In genomic region chr3:119947126-119947525, GRCm38 (mm10) we compare ENCODE assay signal across 15 mouse cellular contexts.
DNase-seq lines count a peak whose midpoint lies in the region; ATAC-seq lines count a peak whose summit lies in the region.
"Had no signal": no experiment of that assay in that cellular context is flagged by ENCODE, and none has a peak within 500 bp of the region (broad histone marks: within the 10 kb centered on the region; RNA-seq: fewer than 3 reads in every experiment).

No protein-coding gene starts in this region.

- H3K9me3 ChIP-seq in neural tube, embryonic 15.5 days (replicated peaks): no peaks in the 10 kb centered on the region
- no peaks in the 10 kb centered on the region for H3K9me3 ChIP-seq in hindbrain, embryonic 16.5 days (ENCODE audit: control insufficient read depth, low read length)
- no peaks in the 10 kb centered on the region for H3K9me3 ChIP-seq in limb, embryonic 10.5 days (replicated peaks)
- H3K9me3 ChIP-seq: heart, embryonic 15.5 days; intestine, embryonic 15.5 days had no signal

- no peaks in the 10 kb centered on the region for H3K27me3 ChIP-seq in neural tube, embryonic 15.5 days (replicated peaks)
- H3K27me3 ChIP-seq in hindbrain, embryonic 16.5 days (replicated peaks; ENCODE audit: control insufficient read depth, insufficient read depth, low read length): no peaks in the 10 kb centered on the region
- no peaks in the 10 kb centered on the region for H3K27me3 ChIP-seq in limb, embryonic 10.5 days (ENCODE audit: low read depth, poor library complexity, severe bottlenecking)
- H3K27me3 ChIP-seq: heart, embryonic 15.5 days; intestine, embryonic 15.5 days had no signal

- H3K4me2 ChIP-seq in neural tube, embryonic 15.5 days: no peak overlapping the region
- H3K4me2 ChIP-seq in hindbrain, embryonic 16.5 days (ENCODE audit: low read length): no peak overlapping the region
- H3K4me2 ChIP-seq: heart, embryonic 15.5 days; intestine, embryonic 15.5 days had no signal

- no peak overlapping the region for H3K4me3 ChIP-seq in neural tube, embryonic 15.5 days (replicated peaks)
- H3K4me3 ChIP-seq in hindbrain, embryonic 16.5 days (ENCODE audit: low read length): no peak overlapping the region
- H3K4me3 ChIP-seq in limb, embryonic 10.5 days: no peak overlapping the region
- H3K4me3 ChIP-seq: heart, embryonic 15.5 days; intestine, embryonic 15.5 days had no signal

- H3K4me1 ChIP-seq in neural tube, embryonic 15.5 days: peaks cover 22% of the 10 kb centered on the region
- H3K4me1 ChIP-seq in hindbrain, embryonic 16.5 days (ENCODE audit: control insufficient read depth, insufficient read depth, low read depth, low read length): peaks cover 15% of the 10 kb centered on the region
- peaks cover 31% of the 10 kb centered on the region for H3K4me1 ChIP-seq in limb, embryonic 10.5 days
- H3K4me1 ChIP-seq: heart, embryonic 15.5 days had no signal

- DNase-seq in embryo, embryonic 11 days: peak; percentile 35
- DNase-seq in embryo, embryonic 10.5 days (ENCODE audit: low spot score): no peak
- peak; percentile 26 for DNase-seq in neural tube, embryonic 10.5 days (ENCODE audit: extremely low spot score, low spot score)
- peak; percentile 90 for DNase-seq in retina, postnatal 1 day
- DNase-seq in adrenal gland, postnatal 10 days: no peak
- DNase-seq in limb, embryonic 10.5 days (ENCODE audit: low spot score): no peak
- DNase-seq: cerebellum, adult 18-20 months; gastrocnemius, postnatal 25 days; layer of hippocampus, adult 9-11 months; lung, adult 18-20 months; thymus, postnatal 25 days had no signal

- H3K9ac ChIP-seq in neural tube, embryonic 15.5 days (replicated peaks): no peak overlapping the region
- H3K9ac ChIP-seq in hindbrain, embryonic 16.5 days (ENCODE audit: low read depth, low read length): no peak overlapping the region
- H3K9ac ChIP-seq: heart, embryonic 15.5 days; intestine, embryonic 15.5 days had no signal

- H3K36me3 ChIP-seq in neural tube, embryonic 15.5 days: no peaks in the 10 kb centered on the region
- no peaks in the 10 kb centered on the region for H3K36me3 ChIP-seq in hindbrain, embryonic 16.5 days (ENCODE audit: control insufficient read depth, insufficient read depth, low read length)
- H3K36me3 ChIP-seq in limb, embryonic 10.5 days: no peaks in the 10 kb centered on the region
- H3K36me3 ChIP-seq: heart, embryonic 15.5 days; intestine, embryonic 15.5 days had no signal

- 18% methylated on average over 4 of the region's 4 CpGs for WGBS in neural tube, embryonic 15.5 days
- WGBS in hindbrain, embryonic 16.5 days: 25% methylated on average over 4 of the region's 4 CpGs
- WGBS in limb, embryonic 10.5 days: 80% methylated on average over 4 of the region's 4 CpGs

- no peak overlapping the region for H3K27ac ChIP-seq in neural tube, embryonic 15.5 days (replicated peaks)
- no peak overlapping the region for H3K27ac ChIP-seq in hindbrain, embryonic 16.5 days (ENCODE audit: low read depth, low read length)
- no peak overlapping the region for H3K27ac ChIP-seq in limb, embryonic 10.5 days
- H3K27ac ChIP-seq: heart, embryonic 15.5 days; intestine, embryonic 15.5 days had no signal

- no peak for ATAC-seq in neural tube, embryonic 15.5 days (ENCODE audit: low FRiP score)
- peak; percentile 58; the same call in 1 of the 2 replicates for ATAC-seq in hindbrain, embryonic 16.5 days
- ATAC-seq: intestine, embryonic 15.5 days had no signal

Comparison
In these comparisons a context has a peak if more than half of its experiments do, and no peak if none do; other contexts are left out.
1. DNase-seq: peak in embryo, embryonic 11 days (single experiment), neural tube, embryonic 10.5 days (single experiment) and retina, postnatal 1 day (single experiment); none in embryo, embryonic 10.5 days (single experiment), adrenal gland, postnatal 10 days (single experiment) and limb, embryonic 10.5 days (single experiment).